Mouse (Mus musculus): ENCODE data around the gene Dock9.

DNA sequence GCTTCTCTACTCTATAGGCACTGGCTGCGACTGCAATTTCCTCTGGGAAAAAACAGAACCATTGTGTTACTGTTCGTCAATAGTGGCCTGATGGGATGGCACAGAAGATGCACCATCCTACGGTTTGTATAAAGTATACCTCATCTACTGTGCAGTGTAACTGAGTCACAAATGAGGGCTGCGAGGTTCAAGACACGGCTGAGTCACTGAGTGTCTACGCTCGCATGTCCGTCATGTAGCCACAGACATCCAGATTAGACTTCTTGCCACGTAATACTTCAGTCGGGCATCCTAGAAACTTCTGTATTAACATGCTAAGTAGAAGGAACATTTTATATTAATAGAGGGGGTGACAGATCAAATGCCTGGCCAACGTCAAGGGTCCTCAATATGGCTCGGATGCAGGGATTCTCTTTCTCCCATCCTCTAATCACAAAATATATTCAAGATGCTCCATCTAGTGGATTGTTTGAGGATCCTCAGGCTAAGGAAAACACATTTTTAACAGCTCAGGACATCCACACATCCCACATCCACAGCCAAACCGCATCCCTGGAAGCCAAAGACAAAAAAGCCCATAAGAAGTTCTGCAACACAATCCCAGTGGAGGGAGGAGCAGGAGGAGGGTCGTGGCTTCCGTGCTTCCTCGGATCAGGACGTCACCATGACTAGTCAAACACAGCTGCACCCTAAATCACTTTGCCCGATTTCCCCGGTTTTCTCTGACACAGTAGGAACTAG lies 44.8 kb downstream of the Dock9 start:
- TF ChIP-seq CTCF (IDR thresholded peaks at IDR 0.05; ENCODE audit: low read depth) (peak; percentile 79), EP300 (optimal IDR thresholded peaks at IDR 0.05) (no peak)

All from stomach, postnatal 0 days (tissue).